14 mouse cellular contexts compared by ENCODE assay signal in the genomic region with DNA sequence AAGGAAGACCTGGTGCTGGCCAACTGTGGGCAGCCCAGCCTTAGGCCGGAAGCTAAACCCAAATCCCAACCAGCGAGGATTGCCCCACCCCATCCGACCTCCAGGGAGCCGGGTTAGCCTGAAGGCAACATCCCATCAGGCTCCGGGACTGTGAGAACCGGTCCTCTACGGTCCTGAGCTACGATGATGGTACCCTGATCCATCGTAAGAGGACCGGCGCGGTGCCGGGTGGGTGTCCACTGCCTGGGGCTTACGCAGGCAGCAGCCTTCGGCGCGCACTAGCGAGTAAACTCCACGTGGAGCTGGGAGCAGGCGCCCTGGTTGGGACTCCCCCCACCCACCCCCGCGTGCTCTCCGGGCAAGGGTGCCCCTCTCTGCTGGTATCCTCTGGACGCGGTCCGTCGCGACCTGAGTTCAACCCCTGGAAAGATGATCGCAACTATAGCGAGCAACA. TPM values are rescaled to one million over a fixed set of nuclear protein-coding genes. Genes with fewer than 3 reads are reported as not detected.
DNase-seq lines count a peak whose midpoint lies in the region; ATAC-seq and TF ChIP-seq lines count a peak whose summit lies in the region.
"Had no signal": no experiment of that assay in that cellular context is flagged by ENCODE, and none has a peak within 500 bp of the region (broad histone marks: within the 10 kb centered on the region; RNA-seq: fewer than 3 reads in every experiment).

No protein-coding gene starts in this region.

- no peak for TF ChIP-seq POLR2A in ES-Bruce4 (IDR thresholded peaks at IDR 0.05; ENCODE audit: insufficient read depth, low read length)

- peaks cover 79% of the 10 kb centered on the region for H3K27me3 ChIP-seq in heart, embryonic 15.5 days
- peaks cover 22% of the 10 kb centered on the region for H3K27me3 ChIP-seq in ES-Bruce4 (ENCODE audit: control insufficient read depth, insufficient read depth, low read length, poor library complexity, severe bottlenecking)
- H3K27me3 ChIP-seq in forebrain, embryonic 11.5 days (ENCODE audit: control insufficient read depth, insufficient read depth, low read length), result peaks cover 82% of the 10 kb centered on the region
- peaks cover 85% of the 10 kb centered on the region for H3K27me3 ChIP-seq in limb, embryonic 13.5 days

- H3K36me3 ChIP-seq in heart, embryonic 15.5 days, result no peaks in the 10 kb centered on the region
- no peaks in the 10 kb centered on the region for H3K36me3 ChIP-seq in ES-Bruce4 (ENCODE audit: control insufficient read depth, insufficient read depth, low read length, poor library complexity, severe bottlenecking)
- no peaks in the 10 kb centered on the region for H3K36me3 ChIP-seq in forebrain, embryonic 11.5 days (ENCODE audit: control insufficient read depth, insufficient read depth, low read length)
- no peaks in the 10 kb centered on the region for H3K36me3 ChIP-seq in limb, embryonic 13.5 days

- DNase-seq in heart, adult 9 months (ENCODE audit: low spot score in 2 of 2), result no peak
- DNase-seq in forebrain, embryonic 11.5 days (ENCODE audit: low spot score), result peak; percentile 59
- no peak for DNase-seq in adrenal gland, postnatal 25 days
- DNase-seq in adipocyte (ENCODE audit: low spot score), result no peak
- DNase-seq in left cerebral cortex, adult 9 months (ENCODE audit: low spot score in 2 of 2), result no peak
- DNase-seq: cerebellum, postnatal 10 days; gastrocnemius, adult 2 months; kidney, postnatal 4 days; thymus, postnatal 25 days had no signal

- TF ChIP-seq CTCF in ES-Bruce4 (IDR thresholded peaks at IDR 0.05; ENCODE audit: low read depth, low read length), result no peak

- H3K4me2 ChIP-seq in heart, embryonic 15.5 days, result peak overlapping the region; percentile 9
- peak overlapping the region; percentile 41 for H3K4me2 ChIP-seq in forebrain, embryonic 11.5 days (ENCODE audit: low read depth, low read length, severe bottlenecking)
- H3K4me2 ChIP-seq in limb, embryonic 13.5 days (replicated peaks), result peak overlapping the region; percentile 47

- H3K4me3 ChIP-seq in heart, embryonic 15.5 days, result peak overlapping the region; percentile 20; the same call in 1 of the 2 replicates
- peak overlapping the region; percentile 22 for H3K4me3 ChIP-seq in ES-Bruce4 (ENCODE audit: low read depth, low read length)
- H3K4me3 ChIP-seq in forebrain, embryonic 11.5 days (ENCODE audit: low read depth, low read length), result peak overlapping the region; percentile 12
- H3K4me3 ChIP-seq in limb, embryonic 13.5 days, result peak overlapping the region; percentile 18; the same call in 1 of the 2 replicates
- H3K4me3 ChIP-seq: gastrocnemius, adult 2 months had no signal

- TF ChIP-seq EP300 in ES-Bruce4 (IDR thresholded peaks at IDR 0.05; ENCODE audit: insufficient read depth, low read depth, low read length), result no peak

- peaks cover 11% of the 10 kb centered on the region for H3K4me1 ChIP-seq in heart, embryonic 15.5 days (replicated peaks)
- H3K4me1 ChIP-seq in ES-Bruce4 (ENCODE audit: control insufficient read depth, insufficient read depth, low read length), result no peaks in the 10 kb centered on the region
- peaks cover 4% of the 10 kb centered on the region; the same call in 1 of the 2 replicates for H3K4me1 ChIP-seq in forebrain, embryonic 11.5 days (replicated peaks; ENCODE audit: control insufficient read depth, insufficient read depth, low read length)
- H3K4me1 ChIP-seq in limb, embryonic 13.5 days, result peaks cover 6% of the 10 kb centered on the region

- 1% methylated on average over 30 of the region's 30 CpGs for WGBS in heart, embryonic 15.5 days
- under 1% methylated on average over 30 of the region's 30 CpGs for WGBS in forebrain, embryonic 11.5 days
- under 1% methylated on average over 30 of the region's 30 CpGs for WGBS in limb, embryonic 13.5 days

- H3K27ac ChIP-seq in heart, embryonic 15.5 days, result no peak overlapping the region
- no peak overlapping the region for H3K27ac ChIP-seq in ES-Bruce4 (ENCODE audit: insufficient read depth, low read length)
- H3K27ac ChIP-seq in forebrain, embryonic 11.5 days (ENCODE audit: low read depth, low read length), result peak overlapping the region; percentile 80
- H3K27ac ChIP-seq in limb, embryonic 13.5 days, result no peak overlapping the region
- H3K27ac ChIP-seq: gastrocnemius, adult 2 months had no signal

- H3K9me3 ChIP-seq in heart, embryonic 15.5 days (replicated peaks), result no peaks in the 10 kb centered on the region
- peaks cover 4% of the 10 kb centered on the region; the same call in 1 of the 2 replicates for H3K9me3 ChIP-seq in ES-Bruce4 (replicated peaks; ENCODE audit: control insufficient read depth, insufficient read depth, low read length, poor library complexity, severe bottlenecking)
- no peaks in the 10 kb centered on the region for H3K9me3 ChIP-seq in forebrain, embryonic 11.5 days (ENCODE audit: control insufficient read depth, low read length)
- no peaks in the 10 kb centered on the region for H3K9me3 ChIP-seq in limb, embryonic 13.5 days

- no peak overlapping the region for H3K9ac ChIP-seq in heart, embryonic 15.5 days
- no peak overlapping the region for H3K9ac ChIP-seq in ES-Bruce4 (ENCODE audit: low read depth, poor library complexity, severe bottlenecking)
- H3K9ac ChIP-seq in forebrain, embryonic 11.5 days (ENCODE audit: low read length), result peak overlapping the region; percentile 32
- H3K9ac ChIP-seq in limb, embryonic 13.5 days, result no peak overlapping the region

- no peak for ATAC-seq in heart, embryonic 15.5 days (replicated peaks; ENCODE audit: insufficient number of reproducible peaks, insufficient read depth, low FRiP score, low read depth)
- peak; percentile 31; the same call in 1 of the 2 replicates for ATAC-seq in forebrain, embryonic 11.5 days (replicated peaks; ENCODE audit: low FRiP score)
- peak; percentile 32; the same call in 1 of the 2 replicates for ATAC-seq in limb, embryonic 13.5 days (ENCODE audit: low FRiP score, low read depth)

RNA-seq across cellular contexts. Expression of gene Nkx2-1, which starts 16.9 kb away (rescaled TPM):
- polyA plus RNA-seq in heart, embryonic 15.5 days (2015; fragmentation: Nextera tagmentation; extraction: Ambion mirVana), result 2.1 and 6.4 TPM in 2 replicates
- polyA plus RNA-seq in ES-Bruce4 (2011; ENCODE audit: insufficient read depth, insufficient read length, low read depth, missing spikeins), result not detected in 2 replicates
- polyA plus RNA-seq in forebrain, embryonic 11.5 days (2014; fragmentation: Nextera tagmentation; extraction: Ambion mirVana), result 36.6 and 45.7 TPM in 2 replicates
- polyA plus RNA-seq in limb, embryonic 13.5 days (2015; fragmentation: Nextera tagmentation; extraction: Ambion mirVana), result 0.08 TPM in 1 of 2 replicates, not detected in the other
- total RNA-seq in adrenal gland, postnatal 25 days (2021), result not detected in 2 replicates
- total RNA-seq: adrenal gland, adult 18-20 months; gastrocnemius, adult 2 months; liver, adult 2 months had no signal
